Mouse (Mus musculus): ENCODE data around the gene Slc35f4. TPM values are rescaled to one million over a fixed set of nuclear protein-coding genes. Genes with fewer than 3 reads are reported as not detected.

Gene Slc35f4
- polyA plus RNA-seq, 1 experiment from 2014 or later, result 38.7 TPM

DNA sequence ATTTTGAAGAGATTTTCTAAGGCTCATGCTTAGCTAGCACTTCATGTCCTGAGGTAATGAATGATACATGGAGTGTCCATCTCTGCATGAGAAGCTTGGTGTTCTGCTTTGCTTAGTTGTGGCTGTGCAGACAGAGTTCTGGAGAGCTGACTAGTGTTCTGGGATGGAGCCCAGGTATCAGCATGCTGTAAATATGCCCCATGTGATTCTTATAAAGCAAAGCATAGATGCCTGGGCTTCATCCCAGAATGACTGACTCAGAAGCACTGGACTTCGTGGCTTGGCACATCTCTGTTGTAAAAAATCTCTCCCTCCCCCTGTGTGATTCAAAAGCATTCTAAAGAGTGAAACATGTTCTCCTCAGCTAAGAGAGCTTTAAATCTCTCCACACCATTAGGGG is 32.1 kb downstream of the Slc35f4 start:
- no peak for ATAC-seq (ENCODE audit: low read depth)
- Histone ChIP-seq H3K27ac (ENCODE audit: low read depth, low read length) (no peak overlapping the region), H3K9ac (replicated peaks; ENCODE audit: low read depth, low read length) (no peak overlapping the region), H3K9me3 (ENCODE audit: control insufficient read depth, low read length) (no peaks in the 10 kb centered on the region), H3K4me2 (ENCODE audit: low read depth, low read length) (no peak overlapping the region), H3K27me3 (ENCODE audit: control insufficient read depth, insufficient read depth, low read length) (no peaks in the 10 kb centered on the region), H3K36me3 (ENCODE audit: control insufficient read depth, insufficient read depth, low read length) (no peaks in the 10 kb centered on the region), H3K4me3 (ENCODE audit: low read depth, low read length) (no peak overlapping the region), H3K4me1 (ENCODE audit: control insufficient read depth, insufficient read depth, low read length) (no peaks in the 10 kb centered on the region)
- 43% methylated on average over 1 of the region's 1 CpGs for WGBS

DNA sequence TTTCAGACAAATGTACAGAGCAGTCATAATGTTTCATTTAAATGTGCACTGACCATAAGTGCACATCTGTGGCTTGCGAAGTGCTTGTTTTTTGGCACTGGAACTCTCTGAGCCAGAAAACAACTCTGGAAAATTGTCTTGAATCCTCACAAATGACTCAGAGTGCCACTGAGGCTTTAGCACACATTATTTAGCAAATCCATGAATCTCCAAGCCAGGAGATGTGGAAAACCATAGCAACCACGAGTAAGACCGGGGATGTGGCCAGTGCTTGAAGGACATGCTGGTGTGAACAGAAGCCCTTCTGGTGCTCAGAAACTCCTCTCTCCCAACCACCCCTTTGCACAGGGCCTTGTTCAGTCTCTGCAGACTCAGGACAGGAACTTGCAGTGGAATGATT is 33.3 kb downstream of the Slc35f4 start:
- Histone ChIP-seq H3K9ac (replicated peaks; ENCODE audit: low read depth, low read length) (no peak overlapping the region), H3K4me2 (ENCODE audit: low read depth, low read length) (no peak overlapping the region), H3K9me3 (ENCODE audit: control insufficient read depth, low read length) (no peaks in the 10 kb centered on the region), H3K27me3 (ENCODE audit: control insufficient read depth, insufficient read depth, low read length) (no peaks in the 10 kb centered on the region), H3K36me3 (ENCODE audit: control insufficient read depth, insufficient read depth, low read length) (no peaks in the 10 kb centered on the region), H3K27ac (ENCODE audit: low read depth, low read length) (no peak overlapping the region), H3K4me1 (ENCODE audit: control insufficient read depth, insufficient read depth, low read length) (no peaks in the 10 kb centered on the region), H3K4me3 (ENCODE audit: low read depth, low read length) (no peak overlapping the region)
- 80% methylated on average over 3 of the region's 3 CpGs for WGBS
- no peak for ATAC-seq (ENCODE audit: low read depth)

- Histone ChIP-seq H3K9ac (replicated peaks; ENCODE audit: low read depth, low read length) (no peak overlapping the region), H3K4me1 (ENCODE audit: control insufficient read depth, insufficient read depth, low read length) (no peaks in the 10 kb centered on the region), H3K4me2 (ENCODE audit: low read depth, low read length) (no peak overlapping the region), H3K27me3 (ENCODE audit: control insufficient read depth, insufficient read depth, low read length) (no peaks in the 10 kb centered on the region), H3K27ac (ENCODE audit: low read depth, low read length) (no peak overlapping the region), H3K36me3 (ENCODE audit: control insufficient read depth, insufficient read depth, low read length) (no peaks in the 10 kb centered on the region), H3K9me3 (ENCODE audit: control insufficient read depth, low read length) (no peaks in the 10 kb centered on the region), H3K4me3 (ENCODE audit: low read depth, low read length) (no peak overlapping the region)
- ATAC-seq (ENCODE audit: low read depth), result no peak
- WGBS, result 83% methylated on average over 2 of the region's 2 CpGs
These were observed 49.2 kb downstream of the Slc35f4 start for GRCm38 (mm10) chr14:49476602-49477001.

GRCm38 (mm10) chr14:49461761-49462160 is 64.1 kb downstream of the Slc35f4 start:
- Histone ChIP-seq H3K4me3 (ENCODE audit: low read depth, low read length) (no peak overlapping the region), H3K36me3 (ENCODE audit: control insufficient read depth, insufficient read depth, low read length) (no peaks in the 10 kb centered on the region), H3K4me2 (ENCODE audit: low read depth, low read length) (no peak overlapping the region), H3K9me3 (ENCODE audit: control insufficient read depth, low read length) (no peaks in the 10 kb centered on the region), H3K27me3 (ENCODE audit: control insufficient read depth, insufficient read depth, low read length) (no peaks in the 10 kb centered on the region), H3K9ac (replicated peaks; ENCODE audit: low read depth, low read length) (no peak overlapping the region), H3K27ac (ENCODE audit: low read depth, low read length) (no peak overlapping the region), H3K4me1 (ENCODE audit: control insufficient read depth, insufficient read depth, low read length) (no peaks in the 10 kb centered on the region; the same call in 1 of the 2 replicates)
- 90% methylated on average over 2 of the region's 2 CpGs for WGBS
- no peak for ATAC-seq (ENCODE audit: low read depth)

DNA sequence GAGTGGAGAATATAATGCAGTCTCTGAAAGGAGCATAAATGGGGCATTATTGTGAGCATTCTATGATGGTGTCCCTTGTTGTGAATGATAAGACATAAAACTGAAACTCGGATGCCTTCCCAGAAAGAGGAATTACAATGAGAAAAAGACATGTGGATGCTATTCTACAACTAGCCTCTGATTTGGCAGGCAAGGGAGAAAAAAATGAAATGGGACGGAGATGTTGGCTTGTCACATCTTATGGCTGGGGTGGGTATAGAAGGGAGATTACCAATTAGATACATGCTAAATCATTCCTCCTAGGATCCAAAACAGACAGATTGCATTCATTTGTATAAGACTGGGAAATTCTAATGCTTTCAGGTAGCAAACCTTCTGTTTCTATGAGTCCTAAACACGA is 65.0 kb downstream of the Slc35f4 start:
- ATAC-seq (ENCODE audit: low read depth), result no peak
- H3K9ac ChIP-seq (replicated peaks; ENCODE audit: low read depth, low read length), result no peak overlapping the region
- no peak overlapping the region for H3K27ac ChIP-seq (ENCODE audit: low read depth, low read length)
- no peaks in the 10 kb centered on the region; the same call in 1 of the 2 replicates for H3K4me1 ChIP-seq (ENCODE audit: control insufficient read depth, insufficient read depth, low read length)
- no peak overlapping the region for H3K4me2 ChIP-seq (ENCODE audit: low read depth, low read length)
- H3K36me3 ChIP-seq (ENCODE audit: control insufficient read depth, insufficient read depth, low read length), result no peaks in the 10 kb centered on the region
- H3K9me3 ChIP-seq (ENCODE audit: control insufficient read depth, low read length), result no peaks in the 10 kb centered on the region
- no peaks in the 10 kb centered on the region for H3K27me3 ChIP-seq (ENCODE audit: control insufficient read depth, insufficient read depth, low read length)
- WGBS, result 72% methylated on average over 3 of the region's 3 CpGs
- no peak overlapping the region for H3K4me3 ChIP-seq (ENCODE audit: low read depth, low read length)

- WGBS, result 66% methylated on average over 6 of the region's 6 CpGs
- H3K4me1 ChIP-seq (ENCODE audit: control insufficient read depth, insufficient read depth, low read length), result peaks cover 3% of the 10 kb centered on the region; the same call in 1 of the 2 replicates
- no peak overlapping the region for H3K4me3 ChIP-seq (ENCODE audit: low read depth, low read length)
- no peak overlapping the region for H3K27ac ChIP-seq (ENCODE audit: low read depth, low read length)
- H3K9me3 ChIP-seq (ENCODE audit: control insufficient read depth, low read length), result no peaks in the 10 kb centered on the region
- no peaks in the 10 kb centered on the region for H3K27me3 ChIP-seq (ENCODE audit: control insufficient read depth, insufficient read depth, low read length)
- no peak for ATAC-seq (ENCODE audit: low read depth)
- no peak overlapping the region for H3K4me2 ChIP-seq (ENCODE audit: low read depth, low read length)
- no peaks in the 10 kb centered on the region for H3K36me3 ChIP-seq (ENCODE audit: control insufficient read depth, insufficient read depth, low read length)
- no peak overlapping the region for H3K9ac ChIP-seq (replicated peaks; ENCODE audit: low read depth, low read length)
These were observed 71.4 kb downstream of the Slc35f4 start for GRCm38 (mm10) chr14:49454283-49454914.

DNA sequence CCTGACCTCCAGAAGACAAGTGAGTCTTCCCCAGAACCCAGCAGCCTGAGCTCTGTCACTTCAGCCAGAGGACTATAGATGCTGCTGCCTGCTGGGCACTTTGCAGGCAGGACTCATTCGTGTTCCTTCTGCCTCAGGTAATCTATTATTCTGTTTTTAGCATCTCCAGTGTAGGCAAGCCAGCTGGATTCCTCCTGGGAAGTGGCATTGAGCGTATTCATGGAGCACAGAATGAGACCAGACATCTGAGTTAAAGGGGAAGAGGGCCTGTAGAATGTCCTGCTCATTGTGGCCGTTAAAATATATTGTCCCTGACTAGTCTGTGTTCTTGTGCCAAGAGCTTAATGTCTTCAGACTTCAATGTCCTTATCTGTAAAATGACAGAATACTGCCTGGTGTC is 72.1 kb downstream of the Slc35f4 start:
- no peak overlapping the region for H3K27ac ChIP-seq (ENCODE audit: low read depth, low read length)
- no peak overlapping the region for H3K4me3 ChIP-seq (ENCODE audit: low read depth, low read length)
- no peaks in the 10 kb centered on the region for H3K27me3 ChIP-seq (ENCODE audit: control insufficient read depth, insufficient read depth, low read length)
- H3K9ac ChIP-seq (replicated peaks; ENCODE audit: low read depth, low read length), result no peak overlapping the region
- peak; percentile 44; the same call in 1 of the 2 replicates for ATAC-seq (ENCODE audit: low read depth)
- no peaks in the 10 kb centered on the region for H3K9me3 ChIP-seq (ENCODE audit: control insufficient read depth, low read length)
- WGBS, result 16% methylated on average over 3 of the region's 3 CpGs
- 0 out of 2 replicates have a peak, but pooled peaks cover 3% of the 10 kb centered on the region for H3K4me1 ChIP-seq (ENCODE audit: control insufficient read depth, insufficient read depth, low read length)
- H3K4me2 ChIP-seq (ENCODE audit: low read depth, low read length), result no peak overlapping the region
- H3K36me3 ChIP-seq (ENCODE audit: control insufficient read depth, insufficient read depth, low read length), result no peaks in the 10 kb centered on the region

DNA sequence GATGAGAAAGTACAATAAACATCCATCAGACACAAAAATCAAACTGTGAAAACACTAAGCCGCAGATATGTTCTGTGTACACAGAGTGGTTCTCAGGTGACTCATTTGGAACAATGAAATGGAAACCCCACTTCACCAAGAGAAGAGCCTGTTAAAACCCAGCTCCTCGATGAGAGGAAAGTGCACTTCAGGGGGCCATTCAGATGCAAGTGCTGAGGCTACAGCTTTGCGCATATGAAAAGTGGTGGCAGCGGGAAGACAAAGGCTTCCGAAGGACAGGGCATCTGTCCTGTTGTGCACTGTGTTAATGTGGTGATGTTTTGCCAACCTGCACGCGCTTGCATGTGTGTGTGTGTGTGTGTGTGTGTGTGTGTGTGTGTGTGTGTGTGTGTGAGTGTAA is 78.2 kb downstream of the Slc35f4 start:
- ATAC-seq (ENCODE audit: low read depth), result peak; percentile 86

GRCm38 (mm10) chr14:49446461-49446860 is 79.4 kb downstream of the Slc35f4 start:
- H3K36me3 ChIP-seq (ENCODE audit: control insufficient read depth, insufficient read depth, low read length), result no peaks in the 10 kb centered on the region
- H3K27me3 ChIP-seq (ENCODE audit: control insufficient read depth, insufficient read depth, low read length), result no peaks in the 10 kb centered on the region
- H3K9ac ChIP-seq (replicated peaks; ENCODE audit: low read depth, low read length), result no peak overlapping the region
- H3K9me3 ChIP-seq (ENCODE audit: control insufficient read depth, low read length), result no peaks in the 10 kb centered on the region
- H3K27ac ChIP-seq (ENCODE audit: low read depth, low read length), result no peak overlapping the region
- H3K4me3 ChIP-seq (ENCODE audit: low read depth, low read length), result no peak overlapping the region
- H3K4me1 ChIP-seq (ENCODE audit: control insufficient read depth, insufficient read depth, low read length), result peaks cover 2% of the 10 kb centered on the region; the same call in 1 of the 2 replicates
- H3K4me2 ChIP-seq (ENCODE audit: low read depth, low read length), result no peak overlapping the region
- 53% methylated on average over 7 of the region's 7 CpGs for WGBS
- no peak for ATAC-seq (ENCODE audit: low read depth)

More for the DNA sequence above, 78.2 kb downstream of the Slc35f4 start:
- Histone ChIP-seq H3K4me1 (ENCODE audit: control insufficient read depth, insufficient read depth, low read length) (peaks cover 2% of the 10 kb centered on the region; the same call in 1 of the 2 replicates), H3K9me3 (ENCODE audit: control insufficient read depth, low read length) (no peaks in the 10 kb centered on the region), H3K4me2 (ENCODE audit: low read depth, low read length) (no peak overlapping the region), H3K36me3 (ENCODE audit: control insufficient read depth, insufficient read depth, low read length) (no peaks in the 10 kb centered on the region), H3K4me3 (ENCODE audit: low read depth, low read length) (no peak overlapping the region), H3K27ac (ENCODE audit: low read depth, low read length) (peak overlapping the region; percentile 39; the same call in 1 of the 2 replicates), H3K27me3 (ENCODE audit: control insufficient read depth, insufficient read depth, low read length) (no peaks in the 10 kb centered on the region), H3K9ac (replicated peaks; ENCODE audit: low read depth, low read length) (no peak overlapping the region)
- 11% methylated on average over 7 of the region's 7 CpGs for WGBS
